Mouse (Mus musculus) colon, adult 2 months (tissue): Measurements from ENCODE around the gene Khnyn. TPM values are rescaled to one million over a fixed set of nuclear protein-coding genes. Genes with fewer than 3 reads are reported as not detected.

ENCODE experiments used
- polyA plus RNA-seq: library from polyadenylated mRNA; depleted of rRNA; stranded (reverse); fragments of >200 nt; gene quantifications from 2 replicates; pipeline ENCODE4 v1.2.3, GENCODE M21; 2012; rRNA removed

Gene Khnyn
- 44.3 and 49.9 TPM in 2 replicates for polyA plus RNA-seq

DNA sequence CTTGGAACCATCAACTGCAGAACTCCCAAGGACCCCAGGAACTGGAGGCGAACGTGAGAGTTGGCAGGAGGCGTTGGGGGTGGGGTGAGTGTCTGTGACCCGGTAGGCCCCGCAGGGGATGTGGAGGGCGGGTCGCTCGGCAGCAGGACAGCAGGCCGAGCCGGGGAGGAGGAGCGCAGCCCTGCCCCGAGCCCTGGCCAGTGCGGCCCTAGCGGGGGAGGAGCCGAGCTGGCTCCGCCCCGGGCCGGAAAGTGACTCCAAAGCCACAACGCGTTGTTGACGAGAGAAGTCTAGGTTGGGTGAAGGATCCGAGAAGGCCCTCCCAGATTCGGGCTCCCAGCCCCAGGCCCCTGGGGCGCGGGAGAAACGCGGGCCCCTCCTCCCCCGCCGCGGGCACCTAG lies at the start of gene Khnyn:
Khnyn (plus strand) TSS at position 235 of the 401 bp plus-strand sequence.

DNA sequence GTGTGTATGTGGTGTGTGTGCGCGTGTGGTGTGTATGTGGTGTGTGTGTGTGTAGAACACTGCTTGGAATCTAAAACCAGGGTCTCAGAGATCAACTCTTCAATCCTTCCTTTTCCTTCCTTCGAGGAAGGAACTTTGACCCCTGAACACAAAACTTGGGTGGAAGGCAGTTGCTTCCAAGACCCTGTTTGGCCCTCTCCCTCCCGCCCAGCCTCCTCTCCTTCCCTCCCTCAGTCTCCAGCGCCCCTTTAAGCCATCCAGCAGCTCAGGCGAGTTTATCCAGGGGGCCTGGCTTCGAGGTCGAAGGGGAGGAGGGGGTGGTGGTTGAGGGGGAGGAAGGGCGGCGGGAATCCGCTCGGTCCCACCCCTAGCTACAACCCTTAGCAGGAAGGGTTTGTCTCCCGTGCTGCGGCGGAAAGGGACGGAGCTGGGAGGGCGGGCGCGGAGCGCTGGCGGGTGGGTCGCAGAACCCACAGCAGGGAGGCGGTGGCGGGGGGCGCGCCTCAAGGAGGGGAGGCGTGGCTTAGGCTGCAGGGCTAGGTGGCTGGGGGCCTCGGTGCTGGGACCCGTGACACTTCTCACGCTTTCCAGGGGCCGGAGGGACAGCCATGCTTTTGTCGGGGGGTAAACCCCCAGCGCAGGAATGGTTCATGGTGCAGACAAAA lies 31.0 kb upstream of the Khnyn start, which contains the start of gene Nynrin:
Nynrin (plus strand) TSS at position 390 of the 665 bp plus-strand sequence.

DNA sequence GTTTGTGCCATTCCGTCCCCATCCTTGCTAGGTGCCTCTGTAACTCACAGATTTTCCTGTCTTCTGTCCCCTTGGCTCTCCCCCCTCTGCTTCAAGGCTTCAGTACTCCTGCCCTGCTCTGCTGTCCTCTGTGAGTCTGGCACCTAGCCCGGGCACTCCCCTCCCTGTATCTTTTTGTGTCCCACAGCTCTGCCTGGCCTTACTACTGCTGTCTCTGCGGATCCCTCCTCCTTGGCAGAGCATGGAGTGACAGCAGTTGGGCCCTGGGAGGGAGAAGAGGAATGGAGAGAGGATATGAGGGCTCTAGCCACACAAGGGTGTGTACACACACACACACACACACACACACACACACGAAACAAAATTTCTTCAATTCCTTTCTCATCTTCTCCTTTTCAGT lies 581 bp upstream of the Khnyn start, which contains the start of gene Cbln3:
Cbln3 (minus strand) TSS at position 227 of the 400 bp plus-strand sequence.

DNA sequence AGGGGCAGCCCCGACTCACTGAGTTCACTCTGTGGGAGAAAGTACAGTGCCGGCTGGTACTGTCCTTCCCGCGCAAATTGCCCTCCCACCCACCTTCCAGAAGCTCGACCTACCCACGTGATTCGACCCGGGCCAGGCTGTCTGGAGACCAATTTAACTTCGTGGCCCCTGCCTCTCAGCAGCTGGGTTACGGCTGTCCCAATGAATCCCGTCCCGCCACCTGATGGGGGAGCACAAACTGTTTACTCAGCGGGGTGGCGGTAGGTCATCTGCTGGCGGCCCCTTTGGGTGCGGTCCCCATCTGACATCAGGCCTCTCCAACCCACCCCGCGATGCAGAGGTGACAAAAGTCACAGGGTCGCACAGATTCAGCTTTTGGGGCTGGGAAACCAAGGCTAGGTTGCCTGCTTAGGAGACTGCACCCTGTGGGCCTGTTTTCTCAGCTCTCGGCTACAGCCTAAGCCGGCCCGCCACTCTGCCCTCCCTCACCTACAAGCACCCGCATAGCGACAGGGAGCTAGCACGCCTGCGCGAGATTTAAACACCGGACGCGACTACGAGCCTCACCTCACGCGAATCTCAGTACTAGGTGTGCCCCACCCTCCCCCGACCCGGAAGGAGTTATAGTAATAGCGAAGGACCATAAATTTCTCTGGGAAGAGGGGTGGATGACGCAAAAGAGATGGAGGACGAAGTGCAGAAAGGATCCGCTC lies 15.1 kb downstream of the Khnyn start, which contains the start of gene Sdr39u1:
Sdr39u1 (minus strand) TSS at position 593 of the 713 bp plus-strand sequence.

DNA sequence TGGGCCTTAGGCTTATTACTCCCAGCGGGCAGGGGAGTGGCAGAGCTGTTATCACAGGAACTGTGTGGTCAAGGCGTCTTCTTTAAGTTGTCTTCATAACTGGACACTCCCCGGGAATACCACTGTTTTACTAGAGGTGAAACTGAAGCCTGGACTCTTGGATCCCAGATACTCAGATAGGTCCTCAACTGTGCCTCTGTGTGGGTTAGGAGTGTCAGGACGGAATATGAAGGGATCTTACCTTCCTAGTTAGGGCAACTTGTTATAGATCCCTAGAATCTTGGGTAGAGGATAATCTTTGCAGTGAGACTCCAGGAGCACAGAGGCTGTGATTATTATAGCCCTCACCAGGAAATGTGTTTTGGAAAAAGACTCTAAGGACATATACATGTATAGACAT lies 59.8 kb downstream of the Khnyn start, which contains the start of gene Cma1:
Cma1 (minus strand) TSS at position 101 of the 400 bp plus-strand sequence.

Other genes starting within 250 kb of the Khnyn start
- 57.2 and 66.6 TPM in 2 replicates for gene Ipo4, start 249.0 kb upstream of the Khnyn start, polyA plus RNA-seq
- 8.0 and 15.1 TPM in 2 replicates for gene Gm49378, start 247.1 kb upstream of the Khnyn start, polyA plus RNA-seq
- 125 and 156 TPM in 2 replicates for gene Tm9sf1, start 241.1 kb upstream of the Khnyn start, polyA plus RNA-seq
- gene Tssk4, start 234.8 kb upstream of the Khnyn start, polyA plus RNA-seq, result 3.1 and 3.2 TPM in 2 replicates
- 31.8 and 34.4 TPM in 2 replicates for gene Mdp1, start 224.4 kb upstream of the Khnyn start, polyA plus RNA-seq
- gene Gmpr2, start 213.0 kb upstream of the Khnyn start, polyA plus RNA-seq, result 9.8 and 10.0 TPM in 2 replicates
- 171 and 229 TPM in 2 replicates for gene Nedd8, start 212.8 kb upstream of the Khnyn start, polyA plus RNA-seq
- 9.6 and 11.9 TPM in 2 replicates for gene Tinf2, start 203.1 kb upstream of the Khnyn start, polyA plus RNA-seq
- 0.56 and 0.90 TPM in 2 replicates for gene Tgm1, start 171.0 kb upstream of the Khnyn start, polyA plus RNA-seq
- 46.1 and 50.9 TPM in 2 replicates for gene Rabggta, start 162.7 kb upstream of the Khnyn start, polyA plus RNA-seq
- 60.1 and 67.8 TPM in 2 replicates for gene Dhrs1, start 139.3 kb upstream of the Khnyn start, polyA plus RNA-seq
- 10.2 and 12.2 TPM in 2 replicates for gene Nop9, start 139.3 kb upstream of the Khnyn start, polyA plus RNA-seq
- 78.1 and 83.2 TPM in 2 replicates for gene Cideb, start 126.5 kb upstream of the Khnyn start, polyA plus RNA-seq
- gene Ltb4r2, start 123.5 kb upstream of the Khnyn start, polyA plus RNA-seq, result 1.9 and 2.0 TPM in 2 replicates
- 1.5 and 2.1 TPM in 2 replicates for gene Ltb4r1, start 119.0 kb upstream of the Khnyn start, polyA plus RNA-seq
- gene Adcy4, start 100.9 kb upstream of the Khnyn start, polyA plus RNA-seq, result 7.3 and 12.7 TPM in 2 replicates
- 29.1 and 36.1 TPM in 2 replicates for gene Ripk3, start 96.1 kb upstream of the Khnyn start, polyA plus RNA-seq
- 20.1 and 23.7 TPM in 2 replicates for gene Nfatc4, start 61.8 kb upstream of the Khnyn start, polyA plus RNA-seq
- 4.1 and 4.5 TPM in 2 replicates for gene Nynrin, start 30.9 kb upstream of the Khnyn start, polyA plus RNA-seq
- 2.8 TPM in 2 replicates for gene Cbln3, start 555 bp upstream of the Khnyn start, polyA plus RNA-seq
- gene Sdr39u1, start 15.3 kb downstream of the Khnyn start, polyA plus RNA-seq, result 36.9 and 38.3 TPM in 2 replicates
- gene Cma1, start 59.7 kb downstream of the Khnyn start, polyA plus RNA-seq, result 0.52 and 0.98 TPM in 2 replicates
- gene Cma2, start 66.0 kb downstream of the Khnyn start, polyA plus RNA-seq, result not detected in 2 replicates
- 0.27 and 1.2 TPM in 2 replicates for gene Mcpt1, start 133.0 kb downstream of the Khnyn start, polyA plus RNA-seq
- gene Mcpt9, start 145.5 kb downstream of the Khnyn start, polyA plus RNA-seq, result not detected in 2 replicates
- gene Mcpt2, start 157.1 kb downstream of the Khnyn start, polyA plus RNA-seq, result 0.29 TPM in 1 of 2 replicates, not detected in the other
- 0.16 and 0.17 TPM in 2 replicates for gene Mcpt4, start 177.4 kb downstream of the Khnyn start, polyA plus RNA-seq
- not detected in 2 replicates for gene Mcpt8, start 200.3 kb downstream of the Khnyn start, polyA plus RNA-seq
- gene Ctsg, start 217.6 kb downstream of the Khnyn start, polyA plus RNA-seq, result not detected in 2 replicates
- not detected in 2 replicates for gene Gzme, start 235.7 kb downstream of the Khnyn start, polyA plus RNA-seq
- gene Gzmd, start 247.7 kb downstream of the Khnyn start, polyA plus RNA-seq, result not detected in 2 replicates